Mouse (Mus musculus) E14TG2a.4 (cell line): ENCODE results near the gene Csmd2.

Experiments used
- CTCF ChIP-seq: conservative IDR thresholded peaks from 2 replicates; pipeline ENCODE4 v1.5.1; 2014; ENCODE audit warnings: low read length
- POU5F1 ChIP-seq: IDR thresholded peaks from 2 replicates; pipeline ENCODE4 v1.6.1; 2014; ENCODE audit warnings: low read length, borderline replicate concordance

DNA sequence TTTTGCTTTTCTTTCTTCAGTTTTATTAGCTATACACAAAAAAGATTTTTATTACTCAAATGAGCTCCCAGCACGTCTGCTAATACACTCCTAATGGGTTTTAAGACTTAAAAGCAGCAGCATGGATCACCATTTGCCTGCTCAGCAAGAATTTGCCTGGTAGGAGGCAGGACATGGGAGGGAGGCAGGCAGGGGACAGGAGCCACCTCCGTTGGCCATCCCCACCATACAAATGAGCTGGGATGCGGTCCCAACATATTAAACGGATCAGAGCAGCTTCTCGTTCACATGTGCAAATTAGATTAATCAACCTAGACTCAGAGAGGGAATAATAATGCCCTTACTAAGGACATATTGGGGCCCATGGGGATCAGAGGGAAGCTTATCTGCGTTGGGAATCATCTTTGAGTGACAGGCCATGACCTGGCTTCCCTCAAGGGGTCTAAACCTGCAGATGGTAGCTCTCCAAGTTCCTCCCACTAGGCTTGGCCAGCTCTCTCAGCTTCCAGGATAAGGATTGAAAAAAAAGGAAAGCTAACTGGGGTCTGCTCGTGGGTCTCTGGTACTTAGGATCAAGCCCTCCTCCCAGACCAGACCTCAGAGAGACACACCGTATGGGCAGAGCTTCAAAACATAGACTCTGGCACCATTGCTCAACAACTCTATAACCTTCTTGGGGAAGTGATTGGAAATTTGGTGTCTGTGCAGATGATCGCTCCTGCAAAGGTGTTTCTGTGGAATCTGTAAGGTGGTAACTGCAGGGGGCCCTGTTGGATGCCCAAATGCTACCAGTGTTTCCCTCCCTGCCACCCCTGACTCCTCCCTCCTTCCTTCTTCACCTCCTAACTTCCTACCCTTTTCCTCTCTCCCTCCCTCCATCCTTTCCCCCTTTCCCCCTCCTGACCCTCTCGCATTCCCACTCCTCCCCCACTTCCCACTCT lies 153.8 kb downstream of the Csmd2 start:
- TF ChIP-seq CTCF (no peak), POU5F1 (no peak)
